Mouse (Mus musculus): ENCODE data around the gene Myd88.
"Not testable (repeated sequence)": the region's sequence is repeated elsewhere in the genome, so short reads cannot be mapped to it uniquely, and the experiment has no call there.

Myd88 gene

DNA sequence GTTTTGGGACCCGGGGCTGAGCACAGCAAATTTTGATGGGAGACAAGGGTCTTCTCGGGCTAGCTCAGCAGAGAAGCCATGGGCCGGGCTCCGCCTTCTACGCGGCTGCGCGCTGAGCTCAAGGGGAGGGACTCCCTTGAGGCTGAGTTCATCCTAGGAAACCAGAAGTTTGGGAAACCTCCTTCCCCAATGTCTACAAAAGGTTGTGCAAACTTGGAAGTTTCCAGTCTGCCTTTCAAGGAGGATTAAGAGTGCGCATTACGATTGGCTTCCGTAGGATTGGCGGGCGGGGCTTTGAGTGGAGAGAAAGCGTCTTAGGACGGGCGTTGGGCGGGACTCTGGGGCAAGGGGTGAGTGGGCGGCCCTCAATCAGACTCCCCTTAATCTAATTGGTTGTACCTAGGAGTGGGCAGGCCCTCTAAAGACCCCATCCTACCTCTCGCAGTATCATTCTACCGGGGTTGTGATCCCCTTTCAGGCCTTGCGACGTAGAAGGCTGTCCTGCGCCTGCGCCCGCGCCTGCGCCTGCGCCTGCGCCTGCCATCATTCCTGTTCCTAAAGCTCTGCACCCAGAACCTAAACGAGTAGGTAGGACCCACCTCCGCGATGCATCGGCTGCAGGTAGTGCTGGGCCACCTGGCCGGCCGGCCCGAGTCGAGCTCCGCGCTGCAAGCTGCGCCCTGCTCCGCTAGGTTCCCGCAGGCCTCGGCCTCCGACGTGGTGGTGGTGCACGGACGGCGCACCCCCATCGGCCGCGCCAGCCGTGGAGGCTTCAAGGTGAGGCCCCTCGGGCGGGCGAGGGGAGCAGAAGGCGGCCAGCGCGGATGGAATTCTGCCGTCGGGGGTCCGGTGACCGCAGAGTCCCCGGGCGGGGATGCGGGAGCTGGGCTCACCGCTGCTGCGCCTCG lies at the start of gene Myd88:
Gene Myd88 (minus strand): TSS at position 503 of the 908 bp plus-strand sequence.
- peak; percentile 94 for DNase-seq (ENCODE audit: low spot score)

DNA sequence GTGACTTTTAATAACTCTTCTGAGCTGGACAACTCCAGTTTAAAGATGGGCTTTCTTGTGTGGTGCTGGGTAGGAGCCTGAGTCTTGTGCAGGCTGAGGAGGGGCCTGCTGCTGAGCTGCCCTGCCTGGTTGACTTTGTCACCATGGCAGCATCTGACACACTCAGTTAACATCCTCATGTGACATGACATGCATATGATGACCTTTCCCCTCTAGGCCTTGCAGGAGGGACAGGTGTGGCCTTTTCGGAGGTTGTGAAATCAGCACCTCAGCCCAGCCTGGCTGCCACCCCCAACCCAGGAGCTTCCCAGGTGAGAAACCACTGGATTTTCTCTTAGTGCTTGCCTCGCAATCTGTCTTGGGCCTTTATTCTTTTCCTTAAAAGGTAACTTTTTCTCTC lies 49.0 kb upstream of the Myd88 start:
- DNase-seq (ENCODE audit: low spot score), result no peak

DNA sequence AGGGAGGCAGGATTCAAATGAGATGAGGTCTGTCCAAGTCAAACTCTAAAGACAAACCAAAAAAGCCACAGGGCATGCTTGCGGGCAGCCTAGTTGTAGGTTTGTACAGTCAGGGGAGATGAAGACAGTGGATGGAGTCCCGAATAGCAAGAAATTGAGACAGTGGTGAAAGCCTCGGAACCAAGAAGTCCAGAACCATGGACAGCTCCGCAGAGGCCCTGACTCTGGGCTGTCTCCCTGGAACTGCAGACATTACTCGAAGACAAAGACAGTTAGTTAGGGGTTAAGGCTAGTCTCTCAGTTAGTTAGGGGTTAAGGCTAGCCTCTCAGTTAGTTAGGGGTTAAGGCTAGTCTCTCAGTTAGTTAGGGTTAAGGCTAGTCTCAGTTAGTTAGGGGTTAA lies 47.7 kb upstream of the Myd88 start:
- peak; percentile 73 for DNase-seq (ENCODE audit: low spot score)

DNA sequence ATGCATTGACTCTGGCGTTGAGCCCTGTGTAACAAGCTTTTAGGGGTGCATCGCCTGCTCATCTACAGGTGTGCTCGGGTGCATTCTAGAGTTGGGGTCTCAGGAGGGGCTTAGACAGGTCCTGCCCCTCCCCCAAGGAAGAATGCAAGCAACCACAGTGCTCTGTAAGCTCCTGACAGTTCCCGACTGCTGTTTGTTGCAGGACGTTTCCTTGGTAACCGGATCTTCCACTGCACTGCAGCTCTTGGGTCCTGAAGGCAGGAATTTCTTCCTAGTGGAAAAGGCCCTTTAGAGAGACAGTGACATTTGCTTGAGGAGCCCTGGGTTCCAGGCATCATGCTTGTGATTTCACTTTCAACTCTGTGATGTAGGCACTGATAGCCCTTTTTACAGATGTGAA lies 41.4 kb upstream of the Myd88 start:
- DNase-seq (ENCODE audit: low spot score), result no peak

DNA sequence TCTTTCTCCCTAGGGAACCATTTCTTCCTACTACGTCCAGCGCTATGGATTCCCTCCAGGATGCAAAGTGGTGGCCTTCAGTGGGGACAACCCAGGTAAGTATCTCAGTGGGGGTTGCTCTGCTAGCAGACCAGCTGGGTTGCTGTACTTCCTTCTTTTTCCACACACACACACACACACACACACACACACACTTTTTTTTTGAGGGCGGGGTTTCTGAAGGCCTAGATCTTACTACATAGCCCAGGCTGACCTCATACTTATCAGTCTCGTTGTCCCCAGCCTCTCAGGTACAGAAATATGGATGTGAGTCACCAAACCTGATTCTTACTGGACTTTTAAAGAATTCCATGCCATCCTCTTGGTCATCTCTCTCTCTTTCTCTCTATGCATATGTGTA lies 37.0 kb upstream of the Myd88 start:
- no peak for DNase-seq (ENCODE audit: low spot score)

DNA sequence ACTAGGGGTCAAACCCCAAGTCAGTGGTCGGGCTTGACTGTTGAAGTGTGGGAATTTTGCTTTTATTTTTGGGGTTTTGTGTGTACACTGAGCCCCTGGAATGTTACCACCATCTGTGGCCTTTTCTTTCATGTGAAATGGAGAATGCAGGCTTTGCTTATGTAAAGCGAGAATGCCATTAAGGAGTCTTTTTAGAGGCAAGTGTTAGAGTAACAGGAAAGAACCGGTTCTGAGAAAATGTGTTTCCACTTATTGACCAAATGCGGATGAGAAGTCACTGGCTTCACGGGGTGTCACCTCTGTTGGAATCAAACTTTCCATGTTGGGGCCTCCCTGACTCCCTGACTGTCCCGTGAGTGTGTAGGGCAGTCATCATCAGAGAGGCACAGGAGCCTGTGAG lies 34.3 kb upstream of the Myd88 start:
- no peak for DNase-seq (ENCODE audit: low spot score)

DNA sequence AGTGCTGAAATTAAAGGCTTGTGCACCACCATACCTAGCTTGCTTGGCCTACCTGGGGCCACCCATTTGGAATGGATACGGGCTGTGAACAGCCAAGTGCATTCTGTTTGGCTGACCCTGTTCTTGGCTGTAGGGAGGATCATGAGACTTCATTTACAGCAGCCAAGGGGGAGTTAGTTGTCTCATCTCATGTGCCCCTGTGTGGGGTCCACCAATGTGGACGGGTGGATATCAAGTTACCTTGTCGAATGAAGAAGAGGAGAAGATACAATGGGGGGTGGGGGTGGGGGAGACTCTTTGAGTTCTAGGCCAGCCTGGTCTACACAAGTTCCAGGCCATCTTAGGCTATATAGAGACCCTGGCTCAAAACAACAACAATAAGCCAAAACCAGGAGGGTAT lies 33.8 kb upstream of the Myd88 start:
- no peak for DNase-seq (ENCODE audit: low spot score)

DNA sequence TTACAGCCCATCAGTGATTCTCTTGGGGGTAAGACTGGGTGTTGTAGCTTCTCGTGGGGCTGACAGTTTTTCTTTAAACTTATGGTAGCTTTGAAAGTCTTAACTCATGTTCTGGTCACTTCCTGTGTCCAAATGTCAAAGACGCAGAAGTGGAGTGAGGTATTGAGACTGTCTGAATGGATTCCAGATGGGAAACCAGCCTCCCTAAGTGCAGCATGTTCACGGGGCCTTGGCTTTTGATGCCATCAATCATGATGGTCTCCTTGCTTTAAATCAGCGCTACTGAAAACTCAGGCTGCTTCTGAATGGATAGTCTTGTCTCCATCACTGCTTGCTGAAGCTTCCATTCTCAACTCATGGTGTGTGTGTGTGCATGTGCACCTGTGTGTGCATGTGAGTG lies 30.0 kb upstream of the Myd88 start:
- DNase-seq (ENCODE audit: low spot score), result no peak

DNA sequence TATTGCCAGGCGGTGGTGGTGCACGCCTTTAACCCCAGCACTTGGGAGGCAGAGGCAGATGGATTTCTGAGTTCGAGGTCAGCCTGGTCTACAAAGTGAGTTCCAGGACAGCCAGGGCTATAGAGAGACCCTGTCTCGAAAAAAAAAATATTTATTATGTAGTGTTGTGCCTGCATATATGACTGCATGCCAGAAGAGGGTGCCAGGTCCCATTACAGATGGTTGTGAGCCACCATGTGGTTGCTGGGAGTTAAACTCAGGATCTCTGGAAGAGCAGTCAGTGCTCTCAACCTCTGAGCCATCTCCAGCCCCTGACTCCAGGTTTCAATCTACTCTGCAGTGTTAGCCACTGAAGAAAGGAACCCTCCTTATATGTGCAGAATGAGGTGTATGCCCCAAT lies 29.6 kb upstream of the Myd88 start:
- not testable (repeated sequence) for DNase-seq (ENCODE audit: low spot score)

DNA sequence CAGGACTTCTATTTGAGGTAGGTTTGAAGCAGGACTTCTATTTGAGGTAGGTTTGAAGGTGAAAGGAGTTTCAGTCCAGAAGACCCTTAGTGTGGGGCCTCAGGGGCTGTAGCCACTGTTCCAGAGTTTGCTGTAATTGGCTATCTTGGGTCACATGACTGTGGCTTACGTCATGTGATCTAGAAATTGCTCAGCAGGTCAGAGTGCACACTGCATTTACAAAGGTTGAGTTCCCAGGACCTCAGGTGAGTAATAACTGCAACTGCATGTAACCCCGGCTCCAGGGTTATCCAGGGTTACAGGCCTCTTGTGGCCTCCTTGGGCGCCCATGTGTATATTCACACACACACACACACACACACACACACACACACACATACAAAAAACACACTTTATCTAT lies 27.2 kb upstream of the Myd88 start:
- DNase-seq (ENCODE audit: low spot score), result no peak

DNA sequence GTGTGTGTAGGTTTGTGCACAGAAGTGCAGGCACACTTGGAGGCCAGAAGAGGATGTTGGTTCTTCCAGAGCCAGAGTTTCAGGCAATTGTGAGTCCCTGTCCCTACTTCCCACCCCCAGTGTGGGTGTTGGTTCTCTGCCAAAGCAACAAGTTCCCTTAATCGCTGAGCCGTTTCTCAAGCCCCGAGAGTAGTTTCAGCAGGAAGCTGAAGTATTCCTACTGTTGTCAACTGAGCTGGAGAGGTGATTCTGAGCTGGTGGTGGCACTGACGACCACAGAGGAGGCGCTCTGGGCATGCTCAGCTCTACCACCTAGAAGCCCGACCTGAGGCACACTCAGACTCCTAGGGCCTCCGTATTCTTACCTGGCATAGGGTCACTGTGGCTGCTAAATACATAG lies 24.1 kb upstream of the Myd88 start, which contains the start of gene Slc22a14:
Gene Slc22a14 (minus strand): TSS at position 270 of the 400 bp plus-strand sequence.
- no peak for DNase-seq (ENCODE audit: low spot score)

DNA sequence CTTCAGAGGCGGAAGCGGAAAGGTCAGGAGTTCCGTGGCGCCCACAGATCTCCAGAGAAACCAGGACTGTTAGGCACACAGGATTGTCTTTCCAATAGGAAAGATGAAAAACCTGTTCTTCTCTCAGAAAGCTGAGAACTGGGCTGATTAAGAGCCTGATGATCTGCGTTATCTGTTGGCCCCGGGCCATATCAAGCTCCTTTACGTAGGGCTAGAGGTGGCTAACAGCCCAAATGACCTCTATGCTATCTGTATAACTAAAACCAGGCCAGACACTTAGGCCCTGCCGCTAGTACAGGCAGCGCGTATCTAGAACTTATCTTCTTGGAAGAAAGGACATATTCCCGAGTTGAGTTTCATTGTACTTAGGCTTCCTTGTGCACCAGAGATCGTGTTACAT lies 22.0 kb upstream of the Myd88 start:
- DNase-seq (ENCODE audit: low spot score), result no peak

DNA sequence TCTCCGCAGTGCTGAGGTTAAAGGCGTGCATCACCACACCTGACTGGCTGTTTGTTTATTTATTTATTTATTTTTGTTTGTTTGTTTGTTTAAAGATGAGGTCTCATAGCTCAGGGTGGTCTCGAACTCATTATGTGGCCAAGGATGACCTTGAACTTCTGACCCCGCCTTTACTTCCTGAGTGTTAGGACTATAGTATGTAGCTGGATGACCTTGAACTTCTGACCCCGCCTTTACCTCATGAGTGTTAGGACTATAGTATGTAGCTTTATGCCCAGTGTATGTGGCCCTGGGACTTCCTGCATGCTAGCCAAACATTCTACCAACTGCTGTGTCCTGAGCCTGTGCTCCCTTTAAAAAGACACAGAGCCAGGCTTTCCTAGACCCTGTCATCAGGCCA lies 20.2 kb upstream of the Myd88 start:
- no peak for DNase-seq (ENCODE audit: low spot score)

DNA sequence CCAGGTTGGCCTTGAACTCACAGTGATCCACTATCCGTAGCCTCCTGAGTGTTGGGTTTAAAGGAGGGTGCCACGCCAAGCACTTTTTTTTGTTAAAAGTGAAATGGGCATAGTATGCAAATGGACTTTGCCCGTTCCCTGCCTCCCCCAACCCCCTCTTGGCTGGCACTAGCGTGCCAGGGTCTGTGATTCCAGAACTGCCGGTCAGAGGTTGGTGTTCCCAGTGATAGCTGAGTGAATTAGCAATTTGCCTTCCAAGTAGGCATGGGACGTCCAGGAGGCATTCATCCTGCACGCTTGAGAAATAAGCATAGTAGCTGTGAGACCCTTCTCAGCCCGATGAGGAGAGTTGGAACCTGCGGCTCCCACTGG lies 16.8 kb upstream of the Myd88 start:
- DNase-seq (ENCODE audit: low spot score), result no peak

DNA sequence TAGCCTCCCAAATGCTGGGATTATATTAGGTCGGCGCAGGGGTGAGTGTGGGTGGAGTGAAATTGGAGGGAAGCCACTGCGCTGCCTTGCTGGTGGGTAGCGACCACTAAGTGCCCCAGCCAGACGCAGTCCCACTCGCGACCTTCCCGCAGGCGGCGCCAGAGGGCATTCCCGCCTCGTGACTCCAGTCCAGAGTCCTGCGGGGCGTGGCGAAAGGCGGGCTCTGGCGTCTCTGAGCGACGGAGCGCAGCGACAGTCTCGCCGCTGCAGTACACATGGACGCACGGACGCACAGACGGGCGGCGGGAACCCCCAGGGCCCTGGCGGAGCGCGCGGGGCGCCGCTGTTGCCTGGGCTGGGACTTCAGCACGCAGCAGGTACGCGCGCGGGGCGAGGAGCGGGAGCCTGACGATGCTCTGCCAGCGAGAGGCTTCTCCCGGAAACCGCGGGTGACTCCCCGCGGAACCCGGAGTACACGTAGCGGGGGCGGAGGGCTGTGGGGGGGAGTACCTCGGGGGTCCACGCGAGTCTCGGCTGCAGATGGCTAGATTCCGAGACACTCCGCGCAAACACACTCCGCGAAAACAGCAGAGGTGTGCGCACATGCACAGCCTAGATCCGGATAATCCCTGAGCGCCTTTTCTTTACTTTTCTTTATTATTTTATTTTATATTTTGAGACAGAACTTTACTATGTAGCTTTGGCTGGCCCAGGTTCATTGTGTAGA lies 16.3 kb upstream of the Myd88 start, which contains the start of gene Xylb:
Gene Xylb (plus strand): TSS at position 51 of the 727 bp plus-strand sequence.
- DNase-seq (ENCODE audit: low spot score), result peak; percentile 96

DNA sequence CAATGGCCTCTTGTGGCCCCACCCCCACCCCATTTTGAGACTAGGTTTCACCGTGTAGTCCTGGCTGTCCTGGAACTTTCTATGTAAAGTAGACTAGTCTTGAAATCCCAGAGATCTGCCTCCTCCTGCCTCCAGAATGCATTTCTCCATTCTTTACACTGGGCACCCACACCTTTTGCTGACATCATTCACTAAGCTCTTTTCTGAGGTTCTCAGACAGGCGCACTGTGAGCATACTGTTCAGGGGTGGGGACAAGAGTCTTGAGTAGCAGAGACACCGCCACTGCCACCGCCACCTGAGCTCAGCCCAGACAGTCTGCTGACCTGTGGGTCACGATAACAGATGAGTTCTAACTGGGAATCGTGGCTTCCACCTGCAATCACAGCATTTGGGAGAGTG lies 14.7 kb upstream of the Myd88 start:
- no peak for DNase-seq (ENCODE audit: low spot score)

DNA sequence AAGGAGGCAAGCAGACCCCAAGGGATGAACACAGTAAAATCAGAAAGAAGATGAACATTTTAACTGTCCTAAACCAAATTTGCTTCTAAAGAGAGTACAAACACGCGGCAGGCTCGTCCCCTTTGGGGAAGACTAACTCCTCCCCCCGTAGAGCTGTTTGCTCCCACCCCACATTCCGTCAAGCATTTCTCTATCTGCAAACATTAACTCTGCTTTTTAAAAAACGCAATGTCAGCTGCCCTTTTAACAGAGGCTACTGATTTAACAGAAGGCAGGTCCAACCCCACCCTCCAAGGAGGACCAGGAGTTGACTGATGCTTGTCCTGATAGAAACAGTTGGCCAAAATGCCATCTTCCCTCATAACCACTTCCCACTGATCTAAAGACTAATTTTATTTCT lies 12.7 kb upstream of the Myd88 start:
- DNase-seq (ENCODE audit: low spot score), result no peak

DNA sequence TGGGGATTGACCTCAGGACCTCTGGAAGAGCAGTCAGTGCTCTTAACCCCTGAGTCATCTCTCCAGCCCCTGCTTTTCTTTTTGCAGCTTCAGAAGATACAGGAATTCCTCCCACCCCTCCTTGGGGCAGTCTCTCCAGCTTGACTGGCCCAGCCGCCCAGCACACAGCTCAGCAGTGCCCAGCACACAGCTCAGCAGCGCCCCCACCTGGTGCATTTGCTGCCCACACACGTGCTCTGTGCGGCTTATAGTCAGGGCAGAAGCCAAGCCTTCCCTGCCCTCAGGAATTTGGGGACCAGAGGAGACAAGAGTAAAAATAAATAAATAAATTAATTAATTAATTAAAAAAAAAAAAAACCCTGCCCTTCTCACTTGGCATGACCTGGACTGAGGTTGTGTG lies 10.8 kb upstream of the Myd88 start:
- peak; percentile 92 for DNase-seq (ENCODE audit: low spot score)

DNA sequence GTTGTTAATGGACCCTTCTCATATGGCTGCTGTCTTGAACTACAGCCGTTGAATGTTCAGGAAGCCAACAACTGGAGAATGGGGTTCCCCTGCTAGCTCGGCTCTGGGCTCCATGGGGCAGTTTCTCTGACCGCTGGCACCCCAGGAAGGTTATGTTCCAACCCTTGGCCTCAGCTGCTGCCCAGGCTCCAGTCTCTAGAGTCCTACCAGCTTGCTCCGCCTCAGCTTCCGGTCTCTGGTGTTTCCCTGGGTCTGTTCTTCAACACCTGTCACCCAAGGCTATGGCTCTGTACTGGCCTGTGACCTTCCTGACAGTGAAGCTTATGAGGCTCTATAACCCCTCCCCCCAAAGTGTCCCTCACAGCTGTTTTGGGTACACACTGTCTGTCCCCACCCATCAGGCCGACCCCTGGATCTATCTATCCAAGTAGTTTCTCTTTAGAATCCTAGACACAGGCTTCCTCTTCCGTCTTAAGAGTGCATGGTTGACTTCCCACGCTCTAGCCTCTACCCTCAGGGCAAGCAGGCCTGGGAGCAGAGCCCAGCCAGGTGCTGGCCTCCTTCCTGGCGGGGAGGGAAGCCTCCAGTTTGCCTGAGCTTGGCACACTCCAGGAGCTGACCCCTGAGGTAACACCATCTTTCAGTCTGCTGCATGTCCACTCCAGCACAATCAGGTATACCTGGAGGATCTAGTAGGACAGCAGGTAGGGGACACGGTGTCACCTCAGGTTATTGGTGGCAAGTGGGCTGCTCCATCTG lies 9.9 kb upstream of the Myd88 start:
- DNase-seq (ENCODE audit: low spot score), result no peak

DNA sequence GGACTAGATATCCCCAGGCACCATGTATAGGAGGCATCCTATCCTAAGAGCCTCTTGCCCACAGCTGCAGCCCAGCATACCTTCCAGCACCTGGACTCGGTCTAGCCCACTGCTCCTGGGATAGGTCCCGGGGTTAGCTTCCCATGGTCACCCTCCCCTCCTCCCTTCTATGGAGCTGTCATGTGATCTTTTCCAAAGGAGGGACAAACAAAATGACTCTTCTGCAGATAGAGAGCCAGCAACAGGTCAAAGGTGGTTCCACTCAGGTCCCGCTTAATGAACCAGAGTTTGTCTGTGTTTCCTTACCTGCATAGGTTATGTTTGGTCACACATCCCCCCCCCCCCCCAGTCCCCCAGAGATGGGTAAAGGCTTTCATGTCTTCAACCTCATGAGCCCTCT lies 9.3 kb upstream of the Myd88 start:
- no peak for DNase-seq (ENCODE audit: low spot score)

DNA sequence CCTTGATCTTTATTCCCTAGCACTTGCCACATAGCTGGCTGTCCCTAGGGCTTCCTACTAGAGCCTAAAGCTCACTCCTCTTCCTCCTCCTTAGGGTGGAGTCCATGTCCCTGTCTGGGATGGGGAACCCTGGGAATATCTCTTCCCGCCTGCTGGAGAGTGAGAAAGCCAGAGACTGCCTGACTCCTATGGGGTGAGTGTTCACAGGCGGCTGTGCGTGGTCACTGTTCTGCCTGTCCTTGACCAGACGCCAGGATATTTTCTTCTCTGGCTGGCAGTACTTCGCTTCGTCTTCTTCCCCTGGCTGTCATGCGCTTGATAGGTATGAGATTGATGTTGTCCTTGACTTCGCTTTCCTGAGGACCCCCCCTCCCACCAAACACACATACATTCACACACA lies 5.2 kb upstream of the Myd88 start:
- no peak for DNase-seq (ENCODE audit: low spot score)

DNA sequence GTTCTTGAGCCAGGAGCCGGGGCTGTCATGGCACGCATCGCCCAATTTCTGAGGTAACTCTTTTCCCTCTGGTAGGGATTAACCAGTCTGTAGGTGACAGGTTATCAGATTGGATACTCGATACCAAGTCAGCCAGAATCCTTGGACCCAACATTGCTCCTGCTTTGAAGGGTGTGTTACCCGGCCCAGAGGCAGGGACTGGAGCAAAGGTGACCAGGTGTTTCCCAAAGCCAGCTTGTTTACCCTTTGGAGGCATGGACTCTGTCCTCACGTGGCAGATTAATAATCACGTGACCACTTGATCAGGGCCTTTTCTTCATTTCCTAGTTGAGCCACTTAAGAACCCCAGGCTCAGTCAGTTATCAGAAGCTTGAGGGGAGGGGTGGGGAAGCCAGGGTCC lies 1.5 kb upstream of the Myd88 start:
- DNase-seq (ENCODE audit: low spot score), result no peak

DNA sequence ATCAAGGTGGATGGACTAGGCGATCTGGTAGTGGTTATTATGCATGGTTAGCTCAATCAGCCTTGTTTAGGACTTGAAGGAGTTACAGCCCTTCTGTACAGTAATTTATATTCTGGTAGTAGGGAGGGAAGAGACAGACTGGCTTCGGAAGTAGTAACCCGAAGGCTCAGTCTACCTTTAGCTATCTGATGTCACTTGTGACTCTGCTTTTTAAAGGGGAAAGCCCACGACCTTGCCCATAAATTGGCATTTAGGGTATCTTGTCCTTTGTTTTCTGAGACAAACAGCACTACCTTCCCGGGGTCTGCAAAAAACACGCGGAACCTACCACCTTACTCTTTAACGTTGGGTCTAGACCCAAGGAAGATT lies 1.0 kb downstream of the Myd88 start:
- no peak for DNase-seq (ENCODE audit: low spot score)

Measured in testis, postnatal 10 days (tissue).